Mouse (Mus musculus) small intestine, adult 2 months (tissue): Measurements from ENCODE around the gene Slc17a8. TPM values are rescaled to one million over a fixed set of nuclear protein-coding genes. Genes with fewer than 3 reads are reported as not detected.

Source experiments
- H3K27ac ChIP-seq: fragments of 200-500 bp; 2 replicates; pipeline ENCODE4 v1.5.1; 2012; ENCODE audit warnings: low read depth, low read length, control low read depth, inconsistent platforms; ENCODE audit not compliant: insufficient read depth
- H3K27me3 ChIP-seq: fragments of 200-500 bp; 2 replicates; pipeline ENCODE4 v1.6.1; 2012; ENCODE audit warnings: mild to moderate bottlenecking, moderate library complexity, low read length, inconsistent platforms; ENCODE audit not compliant: control insufficient read depth, insufficient read depth
- H3K36me3 ChIP-seq: fragments of 200-500 bp; 2 replicates; pipeline ENCODE4 v1.6.1; 2012; ENCODE audit warnings: mild to moderate bottlenecking, low read length, control low read depth, inconsistent platforms; ENCODE audit not compliant: control insufficient read depth, insufficient read depth
- H3K4me1 ChIP-seq: fragments of 200-500 bp; 2 replicates; pipeline ENCODE4 v1.6.1; 2012; ENCODE audit warnings: low read length, inconsistent platforms, mixed read lengths; ENCODE audit not compliant: control insufficient read depth, insufficient read depth, insufficient read length
- H3K4me3 ChIP-seq: fragments of 200-500 bp; 2 replicates; pipeline ENCODE4 v1.5.1; 2012; ENCODE audit warnings: low read depth, mild to moderate bottlenecking, control low read depth, inconsistent platforms, low read length, moderate library complexity
- CTCF ChIP-seq: fragments of 200-500 bp; IDR thresholded peaks from 2 replicates; pipeline ENCODE4 v1.5.1; 2012; ENCODE audit warnings: low read depth, mild to moderate bottlenecking, control low read depth, inconsistent platforms, low read length, moderate library complexity, mixed read lengths; ENCODE audit not compliant: insufficient replicate concordance, insufficient read length; ENCODE audit errors: extremely low read depth
- POLR2A ChIP-seq: fragments of 200-500 bp; IDR thresholded peaks from 2 replicates; pipeline ENCODE4 v1.6.1; 2012; ENCODE audit warnings: low read depth, mild to moderate bottlenecking, control low read depth, inconsistent platforms, low read length, moderate library complexity
- WGBS: fragments of 180-500 bp; shearing (Covaris S2); methylation state at CpG from one replicate; pipeline ENCODE4 v1.1.7; 2018; 5-methylcytosine and 5-hydroxymethylcytosine counted together
- polyA plus RNA-seq: library from polyadenylated mRNA; depleted of rRNA; stranded (reverse); fragments of >200 nt; gene quantifications from 2 replicates; pipeline ENCODE4 v1.2.3, GENCODE M21; 2012

Slc17a8 gene
- polyA plus RNA-seq, 1 experiment = not detected

GRCm38 (mm10) chr10:89594309-89594708 is 26.7 kb downstream of the Slc17a8 start:
- no peaks in the 10 kb centered on the region for H3K27me3 ChIP-seq
- H3K36me3 ChIP-seq = no peaks in the 10 kb centered on the region
- no peak for TF ChIP-seq POLR2A
- TF ChIP-seq CTCF = no peak
- peaks cover 28% of the 10 kb centered on the region; the same call in 1 of the 2 replicates for H3K4me1 ChIP-seq
- H3K4me3 ChIP-seq = no peak overlapping the region
- H3K27ac ChIP-seq = peak overlapping the region; percentile 70
- WGBS = 26% methylated on average over 4 of the region's 4 CpGs

GRCm38 (mm10) chr10:89592797-89593196 is 28.3 kb downstream of the Slc17a8 start:
- Histone ChIP-seq H3K27ac (no peak overlapping the region), H3K36me3 (no peaks in the 10 kb centered on the region), H3K4me1 (peaks cover 28% of the 10 kb centered on the region; the same call in 1 of the 2 replicates), H3K4me3 (no peak overlapping the region), H3K27me3 (no peaks in the 10 kb centered on the region)
- no peak for TF ChIP-seq POLR2A
- no peak for TF ChIP-seq CTCF
- WGBS = 62% methylated on average over 4 of the region's 4 CpGs

GRCm38 (mm10) chr10:89589877-89590276 is 31.2 kb downstream of the Slc17a8 start:
- Histone ChIP-seq H3K27me3 (no peaks in the 10 kb centered on the region), H3K36me3 (no peaks in the 10 kb centered on the region), H3K4me1 (peaks cover 17% of the 10 kb centered on the region; the same call in 1 of the 2 replicates), H3K4me3 (no peak overlapping the region), H3K27ac (no peak overlapping the region)
- WGBS = 77% methylated on average over 1 of the region's 1 CpGs
- TF ChIP-seq CTCF = no peak
- TF ChIP-seq POLR2A = no peak

DNA sequence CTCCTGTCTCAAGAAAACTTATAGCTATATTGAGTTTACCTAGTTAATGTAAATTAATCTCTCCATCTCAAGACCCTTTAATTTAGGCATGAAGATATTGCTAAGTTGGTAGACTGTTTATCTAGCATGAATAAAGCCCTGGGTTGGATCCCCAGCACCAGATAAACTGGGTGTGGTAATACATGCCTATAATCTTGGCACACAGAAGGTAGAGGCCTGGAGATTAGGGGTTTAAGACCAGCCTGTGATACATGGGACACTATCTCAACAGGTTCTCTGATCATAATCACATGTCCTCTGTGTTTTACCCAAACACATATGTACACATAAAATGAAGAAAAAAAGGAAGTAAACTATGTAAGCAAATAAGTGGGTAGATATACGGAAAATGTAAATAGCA is 32.3 kb downstream of the Slc17a8 start:
- WGBS = 87% methylated on average over 1 of the region's 1 CpGs
- H3K36me3 ChIP-seq = no peaks in the 10 kb centered on the region
- peaks cover 10% of the 10 kb centered on the region; the same call in 1 of the 2 replicates for H3K4me1 ChIP-seq
- H3K27me3 ChIP-seq = no peaks in the 10 kb centered on the region
- no peak overlapping the region for H3K27ac ChIP-seq
- TF ChIP-seq POLR2A (no peak), CTCF (no peak)
- H3K4me3 ChIP-seq = no peak overlapping the region

GRCm38 (mm10) chr10:89584709-89585108 is 36.3 kb downstream of the Slc17a8 start:
- Histone ChIP-seq H3K4me1 (peaks cover 2% of the 10 kb centered on the region; the same call in 1 of the 2 replicates), H3K4me3 (no peak overlapping the region), H3K27ac (no peak overlapping the region), H3K36me3 (no peaks in the 10 kb centered on the region), H3K27me3 (no peaks in the 10 kb centered on the region)
- WGBS = 87% methylated on average over 4 of the region's 4 CpGs
- TF ChIP-seq CTCF = no peak
- no peak for TF ChIP-seq POLR2A

DNA sequence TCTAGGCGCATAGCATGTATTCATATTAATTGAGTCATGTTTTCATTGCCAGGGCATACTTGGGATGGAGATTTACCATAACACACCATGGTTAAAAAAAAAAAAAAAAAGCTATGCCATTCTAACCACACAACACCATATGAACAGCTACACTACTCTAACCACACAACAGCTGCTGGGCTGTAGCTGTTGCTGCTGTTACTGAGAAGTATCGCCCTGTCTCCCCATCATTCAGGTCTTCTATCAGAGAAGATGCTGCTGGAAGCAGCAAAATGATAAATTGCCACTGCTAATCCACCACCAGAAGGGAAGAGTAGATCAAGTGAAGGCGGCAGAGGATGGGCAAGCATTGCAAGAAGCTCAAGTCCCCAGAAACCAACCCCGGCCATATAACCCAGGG is 42.3 kb downstream of the Slc17a8 start:
- H3K36me3 ChIP-seq = no peaks in the 10 kb centered on the region
- H3K4me1 ChIP-seq = peaks cover 2% of the 10 kb centered on the region; the same call in 1 of the 2 replicates
- no peak overlapping the region for H3K27ac ChIP-seq
- no peaks in the 10 kb centered on the region for H3K27me3 ChIP-seq
- WGBS = 96% methylated on average over 4 of the region's 4 CpGs
- no peak overlapping the region for H3K4me3 ChIP-seq
- TF ChIP-seq CTCF (no peak), POLR2A (no peak)

- no peaks in the 10 kb centered on the region for H3K27me3 ChIP-seq
- 80% methylated on average over 3 of the region's 3 CpGs for WGBS
- H3K36me3 ChIP-seq = no peaks in the 10 kb centered on the region
- no peak for TF ChIP-seq CTCF
- TF ChIP-seq POLR2A = no peak
- no peak overlapping the region for H3K27ac ChIP-seq
- no peak overlapping the region for H3K4me3 ChIP-seq
- peaks cover 2% of the 10 kb centered on the region; the same call in 1 of the 2 replicates for H3K4me1 ChIP-seq
Measured at GRCm38 (mm10) chr10:89577666-89578065, 43.4 kb downstream of the Slc17a8 start.
